Mouse (Mus musculus) common myeloid progenitor, adult 5-6 weeks (primary cell): ENCODE data around the gene Adprhl2. TPM values are rescaled to one million over a fixed set of nuclear protein-coding genes. Genes with fewer than 3 reads are reported as not detected.

ENCODE experiments used
- ATAC-seq: replicated peaks from 2 replicates; pipeline ENCODE4 v1.8.0; 2016; ENCODE audit warnings: low read depth, mild to moderate bottlenecking, moderate TSS enrichment, inconsistent platforms; ENCODE audit not compliant: poor library complexity, severe bottlenecking
- total RNA-seq: library from RNA; stranded (forward); fragments of 200-1000, 187-1606 nt; gene quantifications from 2 replicates; pipeline ENCODE4 v1.2.3, GENCODE M21; 2017

Adprhl2 gene
- total RNA-seq, 1 experiment from 2014 or later, result 28.7 TPM

DNA sequence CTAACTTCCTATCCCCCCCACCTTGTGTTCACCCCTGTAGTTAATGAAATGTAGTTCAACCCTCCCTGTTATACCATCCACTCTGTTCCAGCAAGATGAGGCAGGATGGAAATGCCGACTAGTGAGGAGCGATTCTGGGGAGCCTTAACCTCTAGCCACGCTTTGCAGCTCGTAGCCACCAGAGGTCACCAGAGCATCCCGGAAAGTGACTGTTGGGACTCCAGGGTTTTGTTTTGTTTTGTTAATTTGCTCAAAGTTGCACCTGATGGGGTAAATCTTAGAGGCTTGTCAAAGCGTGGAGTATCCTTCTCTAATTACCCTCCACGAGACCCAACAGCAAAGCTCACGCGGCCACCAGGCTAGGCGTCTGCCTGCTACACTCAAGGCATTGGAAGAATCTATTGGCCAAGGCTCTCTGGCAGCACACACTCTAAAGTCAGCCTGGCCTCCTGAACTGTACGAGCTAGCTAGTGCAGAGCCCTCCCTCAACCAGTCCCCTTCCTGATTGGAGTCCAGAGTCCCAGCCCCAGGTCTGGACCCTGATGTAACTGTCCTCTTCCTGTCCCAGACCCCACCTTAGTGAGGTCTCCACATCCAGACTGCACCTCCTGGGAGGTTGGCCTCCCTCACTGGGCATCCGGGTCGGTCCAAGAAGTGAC is 43.5 kb downstream of the Adprhl2 start:
- peak; percentile 90 for ATAC-seq

DNA sequence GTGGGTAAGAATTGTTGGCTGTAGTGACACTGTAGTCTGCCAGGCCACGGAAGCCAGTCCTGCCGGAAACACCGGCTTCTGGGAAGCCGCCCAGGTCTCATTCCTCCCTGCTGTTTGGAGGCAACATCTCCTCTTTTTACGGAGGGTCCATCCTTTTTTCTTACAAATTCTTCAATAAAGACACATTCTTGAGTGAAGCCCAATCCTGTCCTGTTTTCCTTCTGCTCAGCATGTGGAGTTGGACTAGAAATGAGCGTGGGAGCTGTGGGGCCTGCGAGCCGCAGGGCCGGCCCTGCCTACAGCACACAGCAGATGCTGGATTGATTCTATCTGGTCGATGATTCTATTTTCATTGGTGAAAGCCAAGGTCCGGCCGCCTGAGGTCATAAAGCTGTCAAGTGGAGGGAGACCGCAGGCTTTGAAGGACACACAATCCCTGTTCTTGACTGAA is 45.8 kb downstream of the Adprhl2 start:
- ATAC-seq, result no peak

GRCm38 (mm10) chr4:126275081-126275480 is 46.4 kb downstream of the Adprhl2 start:
- ATAC-seq, result no peak

- no peak for ATAC-seq
Observed at GRCm38 (mm10) chr4:126273753-126274152, 47.8 kb downstream of the Adprhl2 start.

DNA sequence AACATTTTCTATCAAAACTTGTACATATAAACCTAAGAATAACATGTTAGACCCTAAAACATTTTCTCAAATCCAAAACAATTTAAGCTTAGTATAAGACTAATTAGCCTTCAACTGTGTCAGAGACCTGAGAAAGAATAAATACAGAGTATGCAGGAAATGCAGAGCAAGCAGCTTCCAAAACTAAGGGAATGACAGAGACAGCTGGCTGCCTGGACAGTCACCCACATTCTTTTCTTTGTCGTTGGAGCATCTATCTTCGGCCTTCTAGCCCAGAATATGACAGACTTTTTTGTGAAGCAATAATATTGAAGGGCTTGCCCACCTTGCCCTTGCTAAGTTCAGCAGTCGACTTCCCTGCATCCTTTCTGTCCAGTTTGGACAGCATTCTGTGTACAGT is 52.2 kb downstream of the Adprhl2 start:
- ATAC-seq, result no peak

Other genes with a start within 250 kb of the Adprhl2 start
- gene Lsm10, start 225.1 kb downstream of the Adprhl2 start, total RNA-seq, result 14.9 and 15.8 TPM in 2 replicates
- gene Stk40, start 217.7 kb downstream of the Adprhl2 start, total RNA-seq, result 10.6 and 11.7 TPM in 2 replicates
- 0.68 and 1.0 TPM in 2 replicates for gene Eva1b, start 174.0 kb downstream of the Adprhl2 start, total RNA-seq
- gene Sh3d21, start 158.2 kb downstream of the Adprhl2 start, total RNA-seq, result not detected in 2 replicates
- gene Thrap3, start 118.9 kb downstream of the Adprhl2 start, total RNA-seq, result 331 and 353 TPM in 2 replicates
- 13.0 and 32.3 TPM in 2 replicates for gene Map7d1, start 65.4 kb downstream of the Adprhl2 start, total RNA-seq
- gene Trappc3, start 59.4 kb downstream of the Adprhl2 start, total RNA-seq, result 55.7 and 63.9 TPM in 2 replicates
- not detected in 2 replicates for gene Col8a2, start 34.9 kb downstream of the Adprhl2 start, total RNA-seq
- gene Tekt2, start 4.0 kb upstream of the Adprhl2 start, total RNA-seq, result not detected in 2 replicates
- 8.7 and 12.8 TPM in 2 replicates for gene Ago3, start 107.9 kb upstream of the Adprhl2 start, total RNA-seq
- 30.8 and 37.4 TPM in 2 replicates for gene Ago1, start 146.9 kb upstream of the Adprhl2 start, total RNA-seq
- gene Ago4, start 211.8 kb upstream of the Adprhl2 start, total RNA-seq, result 3.4 and 4.7 TPM in 2 replicates
- gene Clspn, start 235.2 kb upstream of the Adprhl2 start, total RNA-seq, result 85.0 and 136 TPM in 2 replicates